In genomic region chr1:20828061-20828460, GRCm38 (mm10) we compare ENCODE assay signal across 30 mouse cellular contexts. TPM values are rescaled to one million over a fixed set of nuclear protein-coding genes. Genes with fewer than 3 reads are reported as not detected.
DNase-seq lines count a peak whose midpoint lies in the region; ATAC-seq lines count a peak whose summit lies in the region.
"Had no signal": no experiment of that assay in that cellular context is flagged by ENCODE, and none has a peak within 500 bp of the region (broad histone marks: within the 10 kb centered on the region; RNA-seq: fewer than 3 reads in every experiment).

No protein-coding gene starts in this region.

- no peaks in the 10 kb centered on the region for H3K27me3 ChIP-seq in midbrain, embryonic 11.5 days (ENCODE audit: control insufficient read depth, insufficient read depth, low read length)
- no peaks in the 10 kb centered on the region for H3K27me3 ChIP-seq in midbrain, embryonic 14.5 days (ENCODE audit: control insufficient read depth, insufficient read depth, low read length)
- H3K27me3 ChIP-seq: CH12.LX; embryonic facial prominence, embryonic 12.5 days; forebrain, embryonic 12.5 days; Patski had no signal

- intact Hi-C loops in heart, postnatal 36 days (cut with DNase I) = no loop called here

- H3K9me3 ChIP-seq in midbrain, embryonic 11.5 days (ENCODE audit: control insufficient read depth, low read length) = no peaks in the 10 kb centered on the region
- H3K9me3 ChIP-seq in midbrain, embryonic 14.5 days (ENCODE audit: control insufficient read depth, low read length) = no peaks in the 10 kb centered on the region
- H3K9me3 ChIP-seq: embryonic facial prominence, embryonic 10.5 days; embryonic facial prominence, embryonic 12.5 days; forebrain, embryonic 10.5 days; forebrain, embryonic 12.5 days; G1E had no signal

- ATAC-seq in midbrain, embryonic 11.5 days (ENCODE audit: low FRiP score) = no peak
- no peak for ATAC-seq in midbrain, embryonic 14.5 days (ENCODE audit: low FRiP score, low TSS enrichment)
- peak; percentile 88 for ATAC-seq in granulocyte monocyte progenitor cell, adult 5-6 weeks (replicated peaks; ENCODE audit: poor library complexity, severe bottlenecking)
- ATAC-seq in erythroblast, adult 5-6 weeks (replicated peaks; ENCODE audit: low FRiP score, poor library complexity, severe bottlenecking) = no peak
- ATAC-seq: activated CD4-positive, CD25-positive, alpha-beta regulatory T cell, adult 4 months; CD4-positive, CD25-positive, alpha-beta regulatory T cell, adult 4 months; forebrain, embryonic 14.5 days; forebrain, embryonic 16.5 days; Patski had no signal

- H3K27ac ChIP-seq in midbrain, embryonic 11.5 days (ENCODE audit: low read depth, low read length) = no peak overlapping the region
- H3K27ac ChIP-seq in midbrain, embryonic 14.5 days (replicated peaks; ENCODE audit: low read depth, low read length) = no peak overlapping the region
- H3K27ac ChIP-seq: embryonic facial prominence, embryonic 10.5 days; embryonic facial prominence, embryonic 12.5 days; forebrain, embryonic 10.5 days; forebrain, embryonic 12.5 days had no signal

- H3K4me3 ChIP-seq in midbrain, embryonic 11.5 days (ENCODE audit: low read depth, low read length) = no peak overlapping the region
- H3K4me3 ChIP-seq in midbrain, embryonic 14.5 days (replicated peaks; ENCODE audit: low read depth, low read length) = no peak overlapping the region
- H3K4me3 ChIP-seq: embryonic facial prominence, embryonic 10.5 days; embryonic facial prominence, embryonic 12.5 days; erythroblast, embryonic 14.5 days; forebrain, embryonic 10.5 days; forebrain, embryonic 12.5 days had no signal

- H3K4me2 ChIP-seq in midbrain, embryonic 11.5 days = no peak overlapping the region
- H3K4me2 ChIP-seq in midbrain, embryonic 14.5 days (ENCODE audit: low read length) = no peak overlapping the region
- H3K4me2 ChIP-seq: embryonic facial prominence, embryonic 12.5 days; forebrain, embryonic 12.5 days had no signal

- WGBS in midbrain, embryonic 11.5 days = 89% methylated on average over 2 of the region's 2 CpGs
- WGBS in midbrain, embryonic 14.5 days = 89% methylated on average over 2 of the region's 2 CpGs

- DNase-seq in heart, adult 11 months = peak; percentile 24
- no peak for DNase-seq in heart, postnatal 36 days
- peak; percentile 39 for DNase-seq in midbrain, embryonic 11.5 days (ENCODE audit: low spot score, missing footprints)
- no peak for DNase-seq in midbrain, embryonic 14.5 days
- no peak for DNase-seq in embryo, embryonic 9.5 days (ENCODE audit: extremely low spot score)
- DNase-seq: adrenal gland, adult 8-10 months; adrenal gland, postnatal 14 days; adrenal gland, postnatal 36 days; cerebellum, adult 11-12 months; cerebellum, adult 2 months; cerebellum, adult 9-10 months; cerebellum, postnatal 10 days; cerebellum, postnatal 25 days; embryo, embryonic 11 days had no signal

- no peak overlapping the region for H3K9ac ChIP-seq in midbrain, embryonic 11.5 days (ENCODE audit: low read length)
- H3K9ac ChIP-seq in midbrain, embryonic 14.5 days (replicated peaks; ENCODE audit: low read length) = no peak overlapping the region
- H3K9ac ChIP-seq: embryonic facial prominence, embryonic 12.5 days; forebrain, embryonic 12.5 days had no signal

- no peaks in the 10 kb centered on the region; the same call in 1 of the 2 replicates for H3K4me1 ChIP-seq in midbrain, embryonic 11.5 days (ENCODE audit: control insufficient read depth, insufficient read depth, low read length)
- H3K4me1 ChIP-seq in midbrain, embryonic 14.5 days (ENCODE audit: control insufficient read depth, insufficient read depth, low read length) = no peaks in the 10 kb centered on the region
- H3K4me1 ChIP-seq: embryonic facial prominence, embryonic 10.5 days; embryonic facial prominence, embryonic 12.5 days had no signal

- no peaks in the 10 kb centered on the region for H3K36me3 ChIP-seq in midbrain, embryonic 11.5 days (ENCODE audit: control insufficient read depth, insufficient read depth, low read length)
- no peaks in the 10 kb centered on the region for H3K36me3 ChIP-seq in midbrain, embryonic 14.5 days (ENCODE audit: control insufficient read depth, insufficient read depth, low read length)
- H3K36me3 ChIP-seq: embryonic facial prominence, embryonic 10.5 days; embryonic facial prominence, embryonic 12.5 days; forebrain, embryonic 10.5 days; forebrain, embryonic 12.5 days; G1E had no signal

RNA-seq across cellular contexts. Expression of gene Mcm3, which starts 7.9 kb away (rescaled TPM):
- total RNA-seq in heart, postnatal 36 days (2021) = 1 to 10 TPM; 3.5 to 6.1 TPM
- 195 and 210 TPM in 2 replicates for polyA plus RNA-seq in midbrain, embryonic 11.5 days (2014; fragmentation: Nextera tagmentation; extraction: Ambion mirVana)
- polyA plus RNA-seq in midbrain, embryonic 14.5 days (2014; fragmentation: Nextera tagmentation; extraction: Ambion mirVana) = 16.6 and 28.3 TPM in 2 replicates
- total RNA-seq in granulocyte monocyte progenitor cell, adult 5-6 weeks (2014; fragmentation: Nextera tagmentation) = 499 and 569 TPM in 2 replicates
- total RNA-seq in granulocyte monocyte progenitor cell, adult 5-6 weeks (2017) = 251 and 264 TPM in 2 replicates
- 125 and 131 TPM in 2 replicates for total RNA-seq in erythroblast, adult 5-6 weeks (2015; ENCODE audit: low replicate concordance)
- 61.2 and 67.2 TPM in 2 replicates for total RNA-seq in erythroblast, adult 5-6 weeks (2017; ENCODE audit: low replicate concordance)

RNA-seq across cellular contexts. Expression of gene Il17f, which starts 37.6 kb away (rescaled TPM):
- not detected for total RNA-seq in heart, postnatal 36 days (2021)
- 0.14 TPM in 1 of 2 replicates, not detected in the other for polyA plus RNA-seq in midbrain, embryonic 11.5 days (2014; fragmentation: Nextera tagmentation; extraction: Ambion mirVana)
- not detected in 2 replicates for polyA plus RNA-seq in midbrain, embryonic 14.5 days (2014; fragmentation: Nextera tagmentation; extraction: Ambion mirVana)
- not detected in 2 replicates for total RNA-seq in granulocyte monocyte progenitor cell, adult 5-6 weeks (2014; fragmentation: Nextera tagmentation)
- total RNA-seq in granulocyte monocyte progenitor cell, adult 5-6 weeks (2017) = not detected in 2 replicates
- total RNA-seq in erythroblast, adult 5-6 weeks (2015; ENCODE audit: low replicate concordance) = not detected in 2 replicates
- total RNA-seq in erythroblast, adult 5-6 weeks (2017; ENCODE audit: low replicate concordance) = 1.4 TPM in 1 of 2 replicates, not detected in the other
- total RNA-seq: adrenal gland, adult 18-20 months; adrenal gland, adult 8-10 months; adrenal gland, postnatal 14 days; adrenal gland, postnatal 36 days had no signal
- polyA plus RNA-seq: activated CD4-positive, CD25-positive, alpha-beta regulatory T cell, adult 4 months; cerebellum, adult 2 months; embryonic facial prominence, embryonic 14.5 days; erythroblast, embryonic 14.5 days; forebrain, embryonic 14.5 days; forebrain, embryonic 16.5 days; G1E; Patski had no signal

Comparison
In these comparisons a context has a peak if more than half of its experiments do, and no peak if none do; other contexts are left out.
1. DNase-seq: peak in heart, adult 11 months (single experiment) and midbrain, embryonic 11.5 days (single experiment); none in heart, postnatal 36 days (0 of 2), midbrain, embryonic 14.5 days (single experiment) and embryo, embryonic 9.5 days (single experiment).
2. RNA of gene Mcm3, which starts 7.9 kb away (total RNA-seq): 251 to 569 TPM in granulocyte monocyte progenitor cell, adult 5-6 weeks and 61.2 to 131 TPM in erythroblast, adult 5-6 weeks; 3.5 to 6.1 TPM in heart, postnatal 36 days; every median in the first group is over 4 times any median in the second.